Mouse (Mus musculus): ENCODE measurements around the gene Bcs1l. TPM values are rescaled to one million over a fixed set of nuclear protein-coding genes. Genes with fewer than 3 reads are reported as not detected.

Gene Bcs1l
- total RNA-seq, 2 experiments from 2014 or later: 24.3 to 26.8 TPM

Small RNAs within 50 kb of the gene (microRNA-seq; reads per million reads assigned to microRNA genes)
- gene Gm25035: 0 reads per million in 2 experiments

Other genes with a start within 250 kb of the Bcs1l start
- gene Catip, start 226.2 kb upstream of the Bcs1l start, total RNA-seq (2021): under 1 TPM; 0.55 to 0.80 TPM
- 1 to 10 TPM; 3.3 to 4.1 TPM for gene Slc11a1, start 213.1 kb upstream of the Bcs1l start, total RNA-seq (2021)
- 10 to 100 TPM; 22.5 to 27.1 TPM for gene Ctdsp1, start 196.8 kb upstream of the Bcs1l start, total RNA-seq (2021)
- under 1 TPM; 0.39 to 0.96 TPM for gene Vil1, start 178.9 kb upstream of the Bcs1l start, total RNA-seq (2021)
- 10 to 100 TPM; 27.5 to 30.4 TPM for gene Cnot9, start 82.2 kb upstream of the Bcs1l start, total RNA-seq (2021)
- gene Plcd4, start 45.4 kb upstream of the Bcs1l start, total RNA-seq (2021): 10 to 100 TPM; 11.3 to 13.3 TPM
- 10 to 100 TPM; 23.2 to 27.0 TPM for gene Usp37, start 44.0 kb upstream of the Bcs1l start, total RNA-seq (2021)
- 10 to 100 TPM; 27.5 to 29.7 TPM for gene Zfp142, start within 50 bp of the Bcs1l start, total RNA-seq (2021)
- 10 to 100 TPM; 54.9 to 65.2 TPM for gene Rnf25, start 13.1 kb downstream of the Bcs1l start, total RNA-seq (2021)
- gene Stk36, start 13.2 kb downstream of the Bcs1l start, total RNA-seq (2021): 1 to 10 TPM; 3.8 to 4.3 TPM
- gene Ttll4, start 73.5 kb downstream of the Bcs1l start, total RNA-seq (2021): 10 to 100 TPM; 20.2 to 20.5 TPM
- 1 to 10 TPM; 2.6 to 2.9 TPM for gene Cyp27a1, start 125.3 kb downstream of the Bcs1l start, total RNA-seq (2021)
- not detected for gene Prkag3, start 160.9 kb downstream of the Bcs1l start, total RNA-seq (2021)
- gene Wnt6, start 183.6 kb downstream of the Bcs1l start, total RNA-seq (2021): 1 to 10 TPM; 2.2 to 3.5 TPM
- gene Wnt10a, start 203.2 kb downstream of the Bcs1l start, total RNA-seq (2021): 1 to 10 TPM; 6.6 to 9.4 TPM

Measured in left cerebral cortex, postnatal 25 days (tissue).